Mouse (Mus musculus) brain, embryonic 14.5 days (tissue): ENCODE results near the gene Dusp1.

Experiments used
- CTCF ChIP-seq: fragments of 200-500 bp; IDR thresholded peaks from 2 replicates; pipeline ENCODE4 v1.5.1; 2012; ENCODE audit warnings: inconsistent platforms, mild to moderate bottlenecking, moderate library complexity, borderline replicate concordance; ENCODE audit not compliant: insufficient read depth, insufficient read length; ENCODE audit errors: extremely low read depth
- POLR2A ChIP-seq: fragments of 200-500 bp; IDR thresholded peaks from 2 replicates; pipeline ENCODE4 v1.6.1; 2012; ENCODE audit warnings: mild to moderate bottlenecking, inconsistent platforms, borderline replicate concordance; ENCODE audit not compliant: poor library complexity, insufficient read depth, insufficient read length, severe bottlenecking; ENCODE audit errors: extremely low read depth

- TF ChIP-seq CTCF, result no peak
- no peak for TF ChIP-seq POLR2A
Observed at GRCm38 (mm10) chr17:26578771-26579170, 16.8 kb upstream of the Dusp1 start.
